Mouse (Mus musculus) kidney, embryonic 16.5 days (tissue): Measurements from ENCODE around the gene Mptx1. TPM values are rescaled to one million over a fixed set of nuclear protein-coding genes. Genes with fewer than 3 reads are reported as not detected.
"Not testable (repeated sequence)": the region's sequence is repeated elsewhere in the genome, so short reads cannot be mapped to it uniquely, and the experiment has no call there.

ENCODE experiments used
- ATAC-seq: fragments of 200-750 bp; cut with Nextera tagmentation; 2 replicates; pipeline ENCODE4 v1.8.0; 2017; ENCODE audit warnings: moderate TSS enrichment; ENCODE audit not compliant: low FRiP score, low TSS enrichment
- H3K27ac ChIP-seq: fragments of 300-500 bp; sonication (generic); 2 replicates; pipeline ENCODE4 v1.5.1; 2014; ENCODE audit warnings: low read length
- H3K27me3 ChIP-seq: fragments of 300-500 bp; sonication (generic); 2 replicates; pipeline ENCODE4 v1.6.1; 2014; ENCODE audit warnings: low read length, control low read depth, mixed read lengths; ENCODE audit not compliant: insufficient read depth
- H3K36me3 ChIP-seq: fragments of 300-500 bp; sonication (generic); 2 replicates; pipeline ENCODE4 v1.6.1; 2014; ENCODE audit warnings: low read length, control low read depth, mixed read lengths; ENCODE audit not compliant: insufficient read depth
- H3K4me1 ChIP-seq: fragments of 300-500 bp; sonication (generic); 2 replicates; pipeline ENCODE4 v1.6.1; 2014; ENCODE audit warnings: low read length, control low read depth, mixed read lengths; ENCODE audit not compliant: insufficient read depth
- H3K4me2 ChIP-seq: fragments of 300-500 bp; sonication (generic); replicated peaks from 2 replicates; pipeline ENCODE4 v1.6.1; 2014; ENCODE audit warnings: low read depth, low read length
- H3K4me3 ChIP-seq: fragments of 300-500 bp; sonication (generic); 2 replicates; pipeline ENCODE4 v1.5.1; 2014; ENCODE audit warnings: mild to moderate bottlenecking, low read length
- H3K9ac ChIP-seq: fragments of 300-500 bp; sonication (generic); replicated peaks from 2 replicates; pipeline ENCODE4 v1.6.1; 2014; ENCODE audit warnings: low read length
- H3K9me3 ChIP-seq: fragments of 300-500 bp; sonication (generic); 2 replicates; pipeline ENCODE4 v1.6.1; 2016; ENCODE audit warnings: low read length, control low read depth
- WGBS: fragments of 180-500 bp; shearing (Covaris S2); extraction: QIAGEN DNeasy Blood & Tissue Kit; methylation state at CpG from one replicate; pipeline ENCODE4 v1.1.7; 2014; 5-methylcytosine and 5-hydroxymethylcytosine counted together
- polyA plus RNA-seq: library from polyadenylated mRNA; unstranded; fragments of >200 nt; fragmentation: Nextera tagmentation; extraction: Ambion mirVana; gene quantifications from 2 replicates; pipeline ENCODE4 v1.2.1, GENCODE M21; 2015

Mptx1 gene
- polyA plus RNA-seq: not detected in 2 replicates

DNA sequence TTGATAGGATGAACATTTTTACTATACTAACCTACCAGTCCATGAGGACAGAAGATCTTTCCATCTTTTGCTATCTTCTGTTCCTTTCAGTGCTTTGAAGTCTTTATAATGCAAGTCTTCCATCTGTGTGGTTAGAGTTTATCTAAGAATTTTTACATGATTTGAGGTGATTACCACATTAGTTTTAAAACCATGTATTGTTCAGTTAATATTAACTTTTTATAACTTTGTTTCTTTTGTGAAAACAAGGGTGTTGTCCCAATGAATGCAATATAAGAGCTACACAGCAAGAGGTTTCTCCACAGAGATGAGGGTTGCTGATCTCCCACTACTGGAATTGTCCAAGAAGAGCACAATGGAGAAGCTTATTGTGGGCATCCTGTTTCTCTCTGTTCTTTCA lies at the start of gene Mptx1:
TSS of gene Mptx1 (plus strand) at position 301 of the 400 bp plus-strand sequence.
- Histone ChIP-seq H3K4me1 (no peaks in the 10 kb centered on the region), H3K4me3 (no peak within 1 kb of the TSS), H3K4me2 (no peak within 1 kb of the TSS), H3K9me3 (no peaks in the 10 kb centered on the region), H3K36me3 (no peaks in the 10 kb centered on the region), H3K27ac (no peak within 1 kb of the TSS), H3K27me3 (no peaks in the 10 kb centered on the region), H3K9ac (no peak within 1 kb of the TSS)
- no peak for ATAC-seq

DNA sequence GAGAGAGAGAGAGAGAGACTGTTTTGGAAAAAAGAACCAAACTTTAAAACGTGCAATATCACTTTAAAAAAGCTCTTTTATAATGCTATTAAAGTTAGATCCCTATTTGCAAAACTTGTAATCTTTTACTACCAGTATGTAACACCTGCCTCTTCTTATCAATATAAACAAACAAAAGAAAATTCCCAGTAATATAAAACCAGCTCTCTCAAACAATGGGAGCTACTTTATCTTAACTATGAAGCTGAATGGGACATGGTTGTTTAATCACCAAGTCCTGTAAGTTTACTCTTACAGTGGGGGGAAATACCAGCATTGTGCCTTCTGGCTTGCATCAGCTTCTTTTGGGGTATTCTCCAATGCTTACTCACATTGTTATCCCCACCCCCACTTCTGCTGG lies 27.2 kb upstream of the Mptx1 start:
- Histone ChIP-seq H3K9ac (no peak overlapping the region), H3K4me1 (no peaks in the 10 kb centered on the region), H3K4me2 (no peak overlapping the region), H3K4me3 (no peak overlapping the region), H3K36me3 (no peaks in the 10 kb centered on the region), H3K27me3 (no peaks in the 10 kb centered on the region), H3K27ac (no peak overlapping the region), H3K9me3 (no peaks in the 10 kb centered on the region)
- no peak for ATAC-seq
- whole genome bisulfite sequencing: 65% methylated on average over 1 of the region's 1 CpGs

DNA sequence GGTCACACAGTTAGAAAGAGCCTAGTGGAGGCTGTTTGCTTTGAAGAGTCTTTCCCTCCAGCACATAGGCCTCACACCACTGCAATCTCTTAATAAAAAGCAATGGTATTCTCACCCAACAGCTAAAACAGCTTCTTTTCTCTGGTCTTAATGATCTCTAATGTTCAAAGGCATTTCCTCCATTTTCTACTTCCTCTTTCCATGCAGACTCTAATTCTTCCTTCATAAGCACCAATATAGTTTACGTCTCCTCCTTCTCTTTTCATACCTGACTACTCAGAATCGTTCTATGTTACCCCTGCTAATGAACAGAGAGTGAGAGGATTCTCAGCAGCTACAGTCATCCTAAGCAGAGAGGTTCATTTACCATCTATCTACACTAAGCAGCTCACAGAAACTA lies 13.0 kb upstream of the Mptx1 start:
- Histone ChIP-seq H3K9me3 (no peaks in the 10 kb centered on the region), H3K4me3 (no peak overlapping the region), H3K27ac (no peak overlapping the region), H3K4me1 (no peaks in the 10 kb centered on the region), H3K36me3 (no peaks in the 10 kb centered on the region), H3K4me2 (no peak overlapping the region), H3K27me3 (no peaks in the 10 kb centered on the region), H3K9ac (no peak overlapping the region)
- ATAC-seq: no peak
- WGBS: 66% methylated on average over 2 of the region's 2 CpGs

DNA sequence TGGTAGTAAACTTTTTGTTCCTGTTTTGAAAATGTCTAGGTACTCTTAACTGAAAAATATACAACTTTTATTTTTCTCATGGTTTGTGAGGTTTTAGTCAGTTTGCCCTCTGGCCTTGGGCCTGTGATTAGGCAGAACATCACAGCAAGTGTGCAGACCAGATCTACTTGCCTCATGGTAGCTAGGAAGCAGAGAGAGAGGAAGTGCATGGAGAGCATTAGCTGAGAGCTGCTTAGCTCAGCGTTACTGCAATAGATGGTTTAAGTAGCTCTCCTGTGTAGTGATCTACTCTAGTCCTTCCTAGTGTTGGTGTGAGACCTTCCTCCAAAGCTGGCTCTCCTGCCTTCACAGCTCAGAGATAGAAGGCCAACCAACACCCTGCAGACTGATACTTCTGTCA lies 23.3 kb downstream of the Mptx1 start:
- H3K36me3 ChIP-seq, H3K4me1 ChIP-seq, H3K9ac ChIP-seq, ATAC-seq, H3K4me3 ChIP-seq, H3K4me2 ChIP-seq, H3K9me3 ChIP-seq, H3K27ac ChIP-seq, H3K27me3 ChIP-seq: not testable (repeated sequence)
- WGBS: 61% methylated on average over 1 of the region's 1 CpGs

DNA sequence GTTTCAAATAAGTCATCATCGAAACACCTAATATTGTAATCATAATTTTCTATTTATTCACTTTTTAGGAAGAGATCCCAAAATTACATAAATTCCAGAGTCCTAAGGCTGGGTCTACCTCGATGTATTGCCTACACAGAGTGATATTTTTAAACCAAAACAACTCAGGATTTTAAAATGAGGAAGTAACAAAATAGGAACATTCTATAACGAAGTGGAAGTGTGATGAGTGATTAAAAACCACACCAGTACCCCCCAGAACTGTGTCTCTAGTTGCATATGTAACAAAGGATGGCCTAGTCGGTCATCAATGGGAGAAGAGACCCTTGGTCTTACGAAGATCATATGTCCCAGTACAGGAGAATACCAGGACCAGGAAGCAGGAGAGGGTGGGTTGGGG lies 24.3 kb downstream of the Mptx1 start:
- no peaks in the 10 kb centered on the region for H3K36me3 ChIP-seq
- H3K27me3 ChIP-seq: no peaks in the 10 kb centered on the region
- H3K9me3 ChIP-seq: no peaks in the 10 kb centered on the region
- H3K9ac ChIP-seq: no peak overlapping the region
- 77% methylated on average over 5 of the region's 5 CpGs for WGBS
- no peak overlapping the region for H3K4me3 ChIP-seq
- no peak for ATAC-seq
- H3K27ac ChIP-seq: no peak overlapping the region
- H3K4me1 ChIP-seq: no peaks in the 10 kb centered on the region
- no peak overlapping the region for H3K4me2 ChIP-seq

DNA sequence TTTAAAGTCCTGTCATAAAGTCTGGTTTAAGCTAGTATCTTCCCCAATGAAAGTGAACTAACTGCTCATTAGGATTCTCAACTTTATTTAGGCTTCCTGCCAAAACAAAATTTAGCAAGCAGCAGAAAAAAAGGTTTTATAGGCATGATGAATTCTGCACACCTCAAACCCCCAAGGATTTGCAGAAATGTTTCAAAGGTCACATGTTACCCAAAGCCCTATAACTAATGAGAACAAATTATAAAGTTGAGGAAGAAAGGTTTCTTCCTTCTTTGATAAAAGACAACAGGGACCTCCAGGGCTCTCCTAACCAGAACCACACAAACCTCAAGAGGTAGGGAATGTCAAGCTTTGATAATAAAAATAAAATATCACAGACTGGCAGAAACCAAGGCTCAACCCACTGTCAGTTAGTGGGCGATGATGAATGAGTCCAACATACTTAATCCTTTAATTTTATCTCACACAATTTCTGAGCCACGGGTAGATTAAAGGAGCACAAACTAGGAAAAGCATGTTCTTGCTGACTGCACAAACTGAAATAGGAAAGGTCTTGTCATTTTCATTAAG lies 34.6 kb downstream of the Mptx1 start, which contains the start of gene Olfr417:
TSS of gene Olfr417 (plus strand) at position 241 of the 570 bp plus-strand sequence.
- ATAC-seq: no peak
- no peak within 1 kb of the TSS for H3K9ac ChIP-seq
- no peak within 1 kb of the TSS for H3K4me3 ChIP-seq
- H3K4me1 ChIP-seq: no peaks in the 10 kb centered on the region
- no peaks in the 10 kb centered on the region for H3K27me3 ChIP-seq
- H3K4me2 ChIP-seq: no peak within 1 kb of the TSS
- 60% methylated on average over 2 of the region's 2 CpGs for WGBS
- no peaks in the 10 kb centered on the region for H3K36me3 ChIP-seq
- no peaks in the 10 kb centered on the region for H3K9me3 ChIP-seq
- no peak within 1 kb of the TSS for H3K27ac ChIP-seq

DNA sequence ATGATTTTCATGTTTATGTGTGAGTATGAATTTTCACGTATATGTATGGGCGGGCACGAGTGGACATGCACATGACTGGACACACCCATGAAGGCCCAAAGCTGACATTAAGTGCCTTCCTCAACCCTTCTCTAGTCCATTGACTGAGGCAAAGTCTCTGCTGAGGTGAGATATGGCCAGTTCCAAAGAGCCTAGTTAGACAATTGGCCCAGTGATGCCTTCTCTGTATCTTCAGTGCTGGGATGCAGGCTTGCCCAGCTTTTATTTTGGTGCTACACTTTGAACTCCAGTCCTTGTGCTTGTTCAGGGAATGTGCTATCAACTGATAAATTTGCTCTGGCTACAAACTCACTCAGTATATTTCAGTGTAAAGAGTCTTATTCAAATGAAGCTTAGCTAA lies 43.5 kb downstream of the Mptx1 start:
- ATAC-seq: no peak
- WGBS: 95% methylated on average over 3 of the region's 3 CpGs

More for the DNA sequence above, 43.5 kb downstream of the Mptx1 start:
- Histone ChIP-seq H3K4me2 (no peak overlapping the region), H3K36me3 (no peaks in the 10 kb centered on the region), H3K4me3 (no peak overlapping the region), H3K9ac (no peak overlapping the region), H3K4me1 (no peaks in the 10 kb centered on the region), H3K27ac (no peak overlapping the region), H3K27me3 (no peaks in the 10 kb centered on the region), H3K9me3 (no peaks in the 10 kb centered on the region)

Other genes with a start within 250 kb of the Mptx1 start
- gene Olfr429, start 246.2 kb upstream of the Mptx1 start, polyA plus RNA-seq: not detected in 2 replicates
- not detected in 2 replicates for gene Olfr427, start 233.6 kb upstream of the Mptx1 start, polyA plus RNA-seq
- not detected in 2 replicates for gene Olfr231, start 209.4 kb upstream of the Mptx1 start, polyA plus RNA-seq
- gene Olfr424, start 199.0 kb upstream of the Mptx1 start, polyA plus RNA-seq: not detected in 2 replicates
- not detected in 2 replicates for gene Olfr420, start 174.9 kb upstream of the Mptx1 start, polyA plus RNA-seq
- gene Spta1, start 157.7 kb upstream of the Mptx1 start, polyA plus RNA-seq: 0.22 and 0.48 TPM in 2 replicates
- gene Olfr419, start 78.5 kb upstream of the Mptx1 start, polyA plus RNA-seq: not detected in 2 replicates
- gene Olfr417, start 34.6 kb downstream of the Mptx1 start, polyA plus RNA-seq: not detected in 2 replicates
- not detected in 2 replicates for gene Olfr248, start 60.5 kb downstream of the Mptx1 start, polyA plus RNA-seq
- gene Olfr414, start 93.5 kb downstream of the Mptx1 start, polyA plus RNA-seq: not detected in 2 replicates
- not detected in 2 replicates for gene Olfr220, start 111.6 kb downstream of the Mptx1 start, polyA plus RNA-seq
- gene Fmn2, start 171.3 kb downstream of the Mptx1 start, polyA plus RNA-seq: 0.47 and 0.59 TPM in 2 replicates